Mouse (Mus musculus): ENCODE measurements at regions not wholly inside any gene's neighbourhood (a gene's known extent, or its start where the extent isn't known, plus 50 kb on each side); places are given as distances from the start of the nearest gene placed in this dataset.
A peak's percentile ranks its signal among the peaks of the same experiment; 100 is the strongest.

- no peak for DNase-seq (ENCODE audit: low read depth, low spot score)
Observed at GRCm38 (mm10) chr13:38878718-38879669, 81.7 kb downstream of the Slc35b3 start.

DNA sequence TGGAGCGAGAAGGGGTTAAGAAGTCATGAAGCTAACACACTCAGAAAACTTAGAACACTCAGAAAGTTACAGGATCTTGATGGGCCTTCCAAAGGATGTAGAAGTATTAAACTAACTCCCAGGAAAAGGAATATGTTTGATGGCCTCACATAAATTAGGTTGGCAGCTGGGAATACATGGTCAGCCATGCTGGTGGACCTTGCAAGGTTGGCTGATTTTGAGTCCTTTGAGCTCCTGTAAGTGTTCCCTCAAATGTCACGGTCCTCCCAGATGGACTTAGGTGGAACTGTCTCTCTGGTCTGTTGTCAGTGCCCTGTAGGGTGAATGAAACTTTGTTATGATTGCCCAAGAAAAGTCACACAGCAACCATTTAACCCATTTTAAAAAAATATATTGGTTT lies 84.8 kb downstream of the Slc35b3 start:
- DNase-seq (ENCODE audit: low read depth, low spot score): no peak

- DNase-seq (ENCODE audit: low read depth, low spot score): no peak
Observed at GRCm38 (mm10) chr13:38864002-38864401, 96.7 kb downstream of the Slc35b3 start.

DNA sequence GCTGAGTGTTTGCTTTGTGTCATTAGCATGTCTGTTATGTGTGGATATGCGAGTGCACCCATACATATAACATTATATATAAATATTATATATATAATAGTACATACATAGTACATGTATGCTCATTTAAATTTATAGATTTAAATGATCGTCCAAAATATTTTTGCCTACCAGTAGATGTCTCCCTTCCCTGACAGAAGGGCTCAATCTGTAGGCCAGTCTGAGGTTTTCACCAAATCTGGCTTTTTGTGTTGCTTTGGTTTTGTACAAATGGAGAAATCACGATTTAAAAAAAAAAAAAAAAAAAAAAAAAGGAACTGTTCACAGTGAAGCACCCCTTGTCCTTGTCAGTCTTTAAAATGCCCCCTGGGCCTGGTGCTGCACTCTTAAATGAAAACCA lies 104.9 kb downstream of the Slc35b3 start:
- DNase-seq (ENCODE audit: low read depth, low spot score): no peak

GRCm38 (mm10) chr13:38854986-38855385 lies 105.7 kb downstream of the Slc35b3 start:
- no peak for DNase-seq (ENCODE audit: low read depth, low spot score)

GRCm38 (mm10) chr13:38852868-38853267 lies 107.8 kb downstream of the Slc35b3 start:
- DNase-seq (ENCODE audit: low read depth, low spot score): no peak

GRCm38 (mm10) chr13:38851820-38852219 lies 108.9 kb downstream of the Slc35b3 start:
- DNase-seq (ENCODE audit: low read depth, low spot score): no peak

GRCm38 (mm10) chr13:38838231-38838630 lies 122.4 kb downstream of the Slc35b3 start:
- DNase-seq (ENCODE audit: low read depth, low spot score): no peak

- DNase-seq (ENCODE audit: low read depth, low spot score): peak; percentile 39
Observed at GRCm38 (mm10) chr13:38825649-38826048, 135.0 kb downstream of the Slc35b3 start.

DNA sequence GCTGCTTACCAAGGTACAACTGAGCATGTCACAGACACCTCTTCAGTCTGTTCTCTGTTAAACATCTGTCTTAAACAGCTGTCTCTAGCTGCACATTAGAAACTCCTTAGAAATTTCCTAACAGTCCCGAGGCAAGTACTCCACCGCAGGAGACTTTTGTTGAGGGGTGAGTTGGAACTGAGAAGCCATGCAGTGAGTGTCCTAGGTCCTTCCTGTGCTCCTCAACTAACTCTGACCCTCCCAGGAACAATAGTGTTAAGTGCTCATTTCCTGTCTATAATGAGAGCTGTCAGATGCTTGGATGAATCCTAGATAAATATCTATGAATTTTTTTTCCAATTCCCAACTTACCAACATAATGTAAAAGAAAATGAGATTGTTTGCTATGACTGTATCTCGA lies 141.1 kb downstream of the Slc35b3 start:
- DNase-seq (ENCODE audit: low read depth, low spot score): no peak

- DNase-seq (ENCODE audit: low read depth, low spot score): no peak
Observed at GRCm38 (mm10) chr13:38818781-38819180, 141.9 kb downstream of the Slc35b3 start.

GRCm38 (mm10) chr13:38816296-38816695 lies 144.4 kb downstream of the Slc35b3 start:
- no peak for DNase-seq (ENCODE audit: low read depth, low spot score)

DNA sequence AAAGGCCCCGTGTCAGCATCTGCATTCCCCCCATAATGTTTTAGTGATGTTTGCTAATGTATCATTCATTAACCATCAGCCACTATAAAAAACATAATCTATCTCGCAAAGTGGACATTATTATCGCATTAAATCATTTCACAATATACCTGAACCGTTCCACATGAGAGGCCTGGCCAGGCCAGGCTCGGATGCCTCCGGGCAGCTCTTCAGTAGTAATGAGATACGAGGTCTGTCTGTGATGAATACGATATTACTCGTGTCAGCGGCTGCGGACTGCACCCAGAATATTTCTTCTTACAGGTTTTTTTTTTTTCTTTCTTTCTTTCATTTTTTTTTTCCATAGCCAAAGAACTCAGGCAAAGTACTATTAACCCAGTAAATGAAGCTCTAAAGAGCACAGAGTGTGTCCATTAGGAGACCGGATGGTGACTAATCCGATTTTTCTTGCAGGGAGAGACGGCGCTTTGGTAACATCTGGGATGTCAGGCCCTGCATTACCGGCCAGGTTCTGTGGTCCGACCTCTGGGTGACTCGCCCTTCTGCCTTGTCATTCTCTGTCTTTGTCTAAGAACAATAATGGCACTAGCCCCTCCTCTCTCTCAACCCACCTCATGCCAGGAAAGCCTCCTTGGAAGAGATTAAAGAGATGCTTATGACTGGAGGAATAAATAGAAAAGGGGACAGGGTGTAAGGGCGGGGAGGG lies 145.5 kb downstream of the Slc35b3 start:
- no peak for DNase-seq (ENCODE audit: low read depth, low spot score)

DNA sequence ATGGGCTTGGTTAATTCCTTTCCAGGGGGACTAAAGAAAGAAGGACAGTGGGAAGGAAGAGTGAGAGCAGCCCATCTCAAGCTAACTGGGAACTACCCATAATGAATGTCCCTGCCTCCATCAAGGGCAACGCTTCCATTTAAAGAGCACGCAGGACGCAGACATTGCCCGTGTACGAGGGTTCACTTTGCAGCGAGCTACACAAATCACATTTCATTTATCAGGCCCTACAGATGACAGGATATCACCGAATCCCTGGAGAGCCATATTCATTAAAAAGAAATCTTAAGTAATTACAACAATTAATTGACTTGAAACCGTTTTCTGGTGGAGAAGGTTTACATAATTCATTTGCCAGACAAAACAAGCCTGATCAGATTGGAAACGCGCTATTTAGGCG lies 139.7 kb upstream of the Eef1e1 start:
- DNase-seq (ENCODE audit: low read depth, low spot score): no peak

DNA sequence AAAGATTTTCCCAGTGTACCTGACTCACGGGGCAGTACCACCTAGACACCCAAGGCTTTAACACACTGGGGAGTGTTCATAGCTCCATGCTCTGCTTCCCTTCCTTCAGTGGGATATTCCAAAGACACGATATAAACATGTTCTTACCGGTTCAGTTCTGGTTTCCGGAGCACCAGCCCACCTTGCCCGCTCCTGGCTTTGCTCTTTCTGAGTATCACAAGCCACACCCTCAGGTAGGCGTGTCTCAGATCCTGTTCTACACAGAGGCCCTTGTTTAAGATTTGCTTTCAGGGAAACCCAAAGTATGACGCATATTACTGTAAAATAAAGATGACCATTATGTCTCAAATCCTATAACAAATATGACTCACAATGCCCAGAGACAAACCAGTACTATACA lies 134.6 kb upstream of the Eef1e1 start:
- no peak for DNase-seq (ENCODE audit: low read depth, low spot score)

- DNase-seq (ENCODE audit: low read depth, low spot score): no peak
Observed at GRCm38 (mm10) chr13:38780630-38781010, 121.8 kb upstream of the Eef1e1 start.

DNA sequence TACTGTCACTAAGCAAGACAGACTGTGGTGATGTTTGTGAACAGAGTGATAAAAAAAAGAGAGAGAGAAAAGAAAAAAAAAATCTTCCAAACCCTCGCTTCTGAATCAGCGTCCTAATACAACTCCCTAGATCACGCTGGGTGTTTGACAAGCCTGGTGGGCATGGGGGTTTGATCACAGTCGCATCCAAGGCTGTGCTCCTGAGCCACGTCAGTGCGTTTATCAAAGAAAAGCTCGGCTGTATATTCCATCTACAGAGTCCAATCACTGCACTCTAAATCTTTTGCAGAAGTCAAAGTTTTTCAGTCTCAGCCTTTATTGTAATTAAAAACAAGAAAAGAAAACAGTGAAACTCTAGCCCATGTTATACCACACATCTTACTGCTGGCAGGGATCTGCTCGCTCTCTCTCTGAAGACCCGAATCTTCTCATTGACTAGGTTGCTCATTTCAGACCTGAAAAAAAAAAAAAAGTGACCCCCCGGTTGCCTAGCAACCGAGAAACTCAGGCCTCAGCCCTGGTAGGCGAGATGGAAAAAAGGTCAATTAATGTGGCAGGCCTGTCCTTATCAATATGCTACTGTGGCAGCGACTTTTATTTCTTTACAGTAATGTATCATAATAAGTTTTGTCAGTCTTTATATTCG lies 121.2 kb upstream of the Eef1e1 start:
- DNase-seq (ENCODE audit: low read depth, low spot score): no peak

GRCm38 (mm10) chr13:38776546-38776945 lies 117.7 kb upstream of the Eef1e1 start:
- DNase-seq (ENCODE audit: low read depth, low spot score): no peak

DNA sequence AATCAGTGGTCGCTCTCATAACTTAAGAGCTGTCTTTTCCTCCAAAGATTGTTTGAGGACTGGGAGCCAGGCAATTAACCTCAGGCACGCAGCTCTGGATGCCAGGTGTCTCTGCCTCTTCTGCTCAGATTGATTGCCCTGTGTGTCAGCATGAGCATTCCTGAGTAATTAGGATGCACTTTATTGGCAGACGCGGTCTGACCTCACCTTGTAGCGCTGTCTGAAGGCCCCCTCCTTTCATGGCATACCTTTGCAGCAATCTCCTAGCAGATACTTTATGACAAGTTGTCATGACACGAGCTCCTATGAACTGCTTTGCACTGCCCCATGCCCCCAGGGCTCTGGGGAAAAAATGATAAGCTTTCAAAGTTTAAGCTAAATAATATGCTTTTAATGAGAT lies 114.1 kb upstream of the Eef1e1 start:
- DNase-seq (ENCODE audit: low read depth, low spot score): no peak

DNA sequence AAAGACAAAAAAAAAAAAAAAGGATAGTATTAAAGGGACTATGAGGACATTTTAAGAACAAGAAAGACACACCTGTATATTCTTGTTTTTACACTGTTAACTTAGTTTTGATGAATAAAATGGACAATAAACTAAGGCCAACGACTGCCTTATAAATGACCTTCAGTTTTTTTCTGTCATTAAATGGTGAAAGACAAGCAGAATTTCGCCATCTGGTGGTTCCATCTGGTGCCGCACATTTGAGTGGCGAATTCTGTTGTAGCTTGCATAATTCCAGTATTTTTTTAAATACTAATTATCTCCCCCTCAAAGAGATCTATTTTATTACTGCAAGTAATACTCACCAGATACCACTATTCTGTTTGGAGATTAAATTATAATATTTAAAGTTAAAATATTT lies 107.3 kb upstream of the Eef1e1 start:
- no peak for DNase-seq (ENCODE audit: low read depth, low spot score)

DNA sequence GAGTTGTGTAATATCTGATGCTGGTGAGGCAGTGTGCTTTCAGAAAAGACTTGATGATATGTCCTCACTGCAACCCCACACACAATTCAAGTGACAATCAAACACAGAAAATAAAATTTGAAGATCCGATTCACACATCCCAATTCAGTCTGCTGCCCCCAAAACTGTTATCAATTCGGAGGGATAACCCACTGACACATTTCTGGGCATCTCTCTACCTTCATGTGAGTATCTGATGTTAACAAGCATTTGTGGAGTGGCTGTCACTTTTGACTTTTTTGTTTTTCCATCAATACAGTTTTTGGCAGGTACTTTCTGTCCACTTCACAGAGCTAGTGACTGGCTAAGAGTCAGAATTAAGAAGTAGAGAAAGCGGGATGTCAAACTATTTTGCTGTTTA lies 101.4 kb upstream of the Eef1e1 start:
- DNase-seq (ENCODE audit: low read depth, low spot score): no peak

GRCm38 (mm10) chr13:38756629-38757227 lies 97.9 kb upstream of the Eef1e1 start:
- no peak for DNase-seq (ENCODE audit: low read depth, low spot score)
